Mouse (Mus musculus) G1E (cell line): Measurements from ENCODE around the gene Trim47. TPM values are rescaled to one million over a fixed set of nuclear protein-coding genes. Genes with fewer than 3 reads are reported as not detected.

Source experiments
- ATAC-seq: 2 replicates; pipeline ENCODE4 v1.8.0; 2016; ENCODE audit warnings: mild to moderate bottlenecking; ENCODE audit not compliant: insufficient number of reproducible peaks, poor library complexity, low FRiP score, severe bottlenecking; ENCODE audit errors: extremely low read depth
- DNase-seq: peaks from one replicate; pipeline ENCODE4 v3.0.0; 2012; ENCODE audit warnings: low spot score
- H3K27me3 ChIP-seq: 2 replicates; pipeline ENCODE4 v1.6.1; 2012; ENCODE audit warnings: mild to moderate bottlenecking, low read length, inconsistent platforms; ENCODE audit not compliant: insufficient read depth
- H3K36me3 ChIP-seq: replicated peaks from 2 replicates; pipeline ENCODE3; 2012; ENCODE audit warnings: mild to moderate bottlenecking, inconsistent platforms
- H3K4me1 ChIP-seq: 2 replicates; pipeline ENCODE4 v1.6.1; 2012; ENCODE audit warnings: low read depth, low read length, inconsistent platforms, mixed read lengths; ENCODE audit not compliant: insufficient read depth
- H3K4me3 ChIP-seq: 2 replicates; pipeline ENCODE4 v1.5.1; 2012; ENCODE audit warnings: low read depth, mild to moderate bottlenecking, inconsistent platforms, low read length, moderate library complexity, mixed read lengths
- H3K9me3 ChIP-seq: replicated peaks from 2 replicates; pipeline ENCODE4 v1.6.1; 2012; ENCODE audit warnings: inconsistent platforms
- CTCF ChIP-seq: IDR thresholded peaks from 2 replicates; pipeline ENCODE4 v1.5.1; 2012; ENCODE audit warnings: low read depth, low read length, inconsistent platforms, mixed read lengths
- GATA1 ChIP-seq: IDR thresholded peaks from 2 replicates; pipeline ENCODE4 v1.6.1; 2012; ENCODE audit warnings: borderline replicate concordance, low read length, inconsistent platforms, mixed read lengths
- GATA2 ChIP-seq: IDR thresholded peaks from 2 replicates; pipeline ENCODE4 v1.6.1; 2012; ENCODE audit warnings: low read depth, low read length, inconsistent platforms, borderline replicate concordance
- POLR2AphosphoS5 ChIP-seq: IDR thresholded peaks from 2 replicates; pipeline ENCODE4 v1.6.1; 2012; ENCODE audit warnings: low read depth, low read length, inconsistent platforms; ENCODE audit not compliant: insufficient replicate concordance
- TAL1 ChIP-seq: conservative IDR thresholded peaks from 2 replicates; pipeline ENCODE4 v1.6.1; 2012; ENCODE audit warnings: low read depth, low read length, inconsistent platforms, mixed read lengths
- polyA plus RNA-seq: library from polyadenylated mRNA; stranded (reverse); fragments of >175 nt; gene quantifications from 2 replicates; pipeline ENCODE4 v1.2.3, GENCODE M21; 2012
- total RNA-seq, 2 experiments: library from RNA; stranded (forward) in 1 of 2; stranded (reverse) in 1 of 2; fragments of 200-1000 nt in 1 of 2; fragments of >200 nt in 1 of 2; fragmentation: Nextera tagmentation in 1 of 2; gene quantifications; 2 replicates each; pipeline ENCODE4 v1.2.3; 2014 to 2017

Gene Trim47
- total and polyA plus RNA-seq, 3 experiments: 0.27 TPM; not detected in 2

DNA sequence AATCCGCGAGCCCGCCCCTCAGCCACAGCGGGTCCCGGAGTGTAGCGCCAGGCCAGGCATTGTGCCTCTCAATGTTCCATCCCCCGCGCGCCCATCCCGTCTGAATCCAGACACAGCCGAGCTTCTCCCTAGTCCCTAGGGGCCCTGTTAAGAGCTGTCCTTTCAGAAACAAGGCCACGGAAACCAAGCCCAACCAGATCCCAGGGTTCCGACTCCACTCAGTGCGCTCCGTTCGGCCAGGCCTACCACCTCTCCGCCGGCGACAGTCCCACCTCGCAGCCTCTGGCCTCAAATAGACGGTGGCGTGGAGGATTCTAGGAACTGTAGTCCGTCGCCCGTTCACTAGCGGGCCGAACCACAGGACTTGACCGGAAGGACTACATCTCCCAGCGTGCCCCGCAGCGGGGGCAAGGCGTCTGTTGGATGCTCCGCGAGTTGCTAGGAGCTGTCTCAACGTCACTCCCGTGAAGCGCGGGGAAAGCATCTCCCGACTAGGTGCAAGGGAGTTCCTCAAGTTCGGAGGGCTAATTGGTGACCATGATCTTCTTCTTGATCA lies 41.0 kb upstream of the Trim47 start, which contains the start of gene Fbf1:
Gene Fbf1 (minus strand): TSS at position 283 of the 556 bp plus-strand sequence.
- DNase-seq (peak; percentile 82), ATAC-seq (peak; percentile 98)
- H3K36me3 ChIP-seq: peaks cover 53% of the 10 kb centered on the region
- peak within 1 kb of the TSS; percentile 79 for H3K4me3 ChIP-seq
- no peak for TF ChIP-seq POLR2AphosphoS5
- TF ChIP-seq CTCF: no peak
- peaks cover 29% of the 10 kb centered on the region for H3K4me1 ChIP-seq
- no peaks in the 10 kb centered on the region for H3K27me3 ChIP-seq
- no peaks in the 10 kb centered on the region for H3K9me3 ChIP-seq

DNA sequence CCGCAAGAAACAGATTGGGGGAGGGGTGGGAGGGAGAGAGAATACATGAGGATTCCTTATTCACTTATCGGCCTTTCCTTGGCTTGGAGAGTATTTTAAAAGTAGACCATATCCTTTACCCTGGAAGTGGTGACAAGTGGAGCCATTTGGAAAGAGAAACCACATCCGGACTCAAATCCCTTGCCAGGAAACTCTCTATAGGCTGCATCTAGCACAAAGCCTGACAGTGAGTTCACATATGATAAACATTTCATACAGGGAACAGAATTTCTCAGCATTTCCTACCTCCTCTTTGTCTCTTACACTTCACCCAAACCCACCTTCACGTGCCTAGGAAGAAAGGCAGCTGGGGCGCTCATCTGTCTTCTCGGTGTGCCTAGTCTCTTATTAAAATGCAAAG lies 40.2 kb upstream of the Trim47 start:
- Histone ChIP-seq H3K27me3 (no peaks in the 10 kb centered on the region), H3K9me3 (no peaks in the 10 kb centered on the region), H3K4me3 (peak overlapping the region; percentile 79), H3K36me3 (peaks cover 51% of the 10 kb centered on the region), H3K4me1 (peaks cover 31% of the 10 kb centered on the region)
- DNase-seq (no peak), ATAC-seq (no peak)
- TF ChIP-seq CTCF: no peak
- no peak for TF ChIP-seq POLR2AphosphoS5
- no peak for TF ChIP-seq GATA1
- TF ChIP-seq TAL1: no peak
- TF ChIP-seq GATA2: no peak

DNA sequence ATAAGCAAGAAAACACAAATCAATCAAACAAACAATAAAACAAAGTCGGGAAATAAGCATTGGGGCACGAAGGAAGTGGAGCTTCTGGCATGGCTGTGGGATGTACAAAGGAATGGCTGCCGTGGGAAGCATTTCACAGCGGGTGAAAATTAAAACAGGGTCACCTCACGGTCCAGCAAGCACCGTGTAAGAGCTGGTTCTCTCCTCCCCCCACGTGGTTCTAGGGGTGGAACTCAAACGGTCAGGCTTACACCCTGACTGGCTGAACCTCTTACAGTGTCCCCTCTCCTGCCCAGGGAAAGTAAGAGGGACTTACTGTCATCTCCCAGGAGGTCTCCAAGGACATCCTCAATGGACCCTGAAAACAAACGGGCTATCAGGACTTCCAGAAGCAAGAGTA lies 36.0 kb upstream of the Trim47 start:
- H3K9me3 ChIP-seq: no peaks in the 10 kb centered on the region
- peaks cover 74% of the 10 kb centered on the region for H3K36me3 ChIP-seq
- peaks cover 29% of the 10 kb centered on the region for H3K4me1 ChIP-seq
- DNase-seq (no peak), ATAC-seq (no peak)
- no peaks in the 10 kb centered on the region for H3K27me3 ChIP-seq
- H3K4me3 ChIP-seq: no peak overlapping the region
- no peak for TF ChIP-seq GATA2

DNA sequence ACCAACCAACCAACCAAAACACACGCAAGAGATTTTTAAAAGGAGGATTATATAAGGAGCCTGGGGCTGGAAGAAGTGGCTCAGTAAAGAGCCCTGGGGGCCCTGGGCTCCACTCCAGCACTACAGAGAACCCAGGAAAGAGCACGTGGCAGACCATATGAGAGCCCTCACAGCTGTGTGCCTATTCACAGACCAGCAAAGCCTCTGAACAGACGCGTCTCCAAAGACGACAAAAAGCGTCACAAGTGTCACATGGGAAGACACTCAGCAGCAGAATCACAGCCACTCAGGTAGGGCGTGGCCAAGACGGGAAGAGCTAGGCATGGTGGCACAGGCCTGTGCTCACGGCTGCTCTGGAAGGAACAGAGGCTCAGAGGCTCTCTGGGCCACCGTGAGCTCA lies 35.1 kb upstream of the Trim47 start:
- peaks cover 82% of the 10 kb centered on the region for H3K36me3 ChIP-seq
- no peaks in the 10 kb centered on the region for H3K9me3 ChIP-seq
- ATAC-seq (no peak), DNase-seq (no peak)
- TF ChIP-seq POLR2AphosphoS5: no peak
- TF ChIP-seq CTCF: no peak
- no peak for TF ChIP-seq GATA1
- no peak for TF ChIP-seq TAL1
- no peak for TF ChIP-seq GATA2
- H3K27me3 ChIP-seq: no peaks in the 10 kb centered on the region
- H3K4me1 ChIP-seq: peaks cover 21% of the 10 kb centered on the region
- no peak overlapping the region for H3K4me3 ChIP-seq

DNA sequence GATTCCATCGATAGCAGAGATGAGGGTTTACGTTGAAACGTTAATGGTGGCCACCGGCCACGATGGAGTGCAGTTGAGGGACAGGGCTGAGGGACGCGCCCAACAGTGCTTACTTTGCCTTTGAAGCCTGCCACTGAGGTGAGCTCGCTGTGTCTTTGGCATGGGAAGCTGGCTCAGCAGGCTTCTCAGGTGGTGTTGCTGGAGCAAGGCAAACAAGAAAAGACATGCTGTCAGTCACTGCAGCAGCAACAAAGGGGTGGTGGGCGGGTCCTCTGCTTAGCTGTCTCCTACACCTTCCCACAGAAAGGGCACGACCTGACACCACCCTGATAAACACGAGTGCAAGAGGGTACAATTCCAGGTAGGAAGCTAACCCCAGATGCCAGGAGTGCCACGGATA lies 34.3 kb upstream of the Trim47 start:
- Histone ChIP-seq H3K27me3 (no peaks in the 10 kb centered on the region), H3K4me1 (peaks cover 13% of the 10 kb centered on the region), H3K4me3 (no peak overlapping the region), H3K36me3 (peaks cover 88% of the 10 kb centered on the region), H3K9me3 (no peaks in the 10 kb centered on the region)
- DNase-seq (no peak), ATAC-seq (no peak)
- TF ChIP-seq POLR2AphosphoS5: no peak
- TF ChIP-seq TAL1: no peak
- TF ChIP-seq GATA1: no peak
- no peak for TF ChIP-seq GATA2
- no peak for TF ChIP-seq CTCF

DNA sequence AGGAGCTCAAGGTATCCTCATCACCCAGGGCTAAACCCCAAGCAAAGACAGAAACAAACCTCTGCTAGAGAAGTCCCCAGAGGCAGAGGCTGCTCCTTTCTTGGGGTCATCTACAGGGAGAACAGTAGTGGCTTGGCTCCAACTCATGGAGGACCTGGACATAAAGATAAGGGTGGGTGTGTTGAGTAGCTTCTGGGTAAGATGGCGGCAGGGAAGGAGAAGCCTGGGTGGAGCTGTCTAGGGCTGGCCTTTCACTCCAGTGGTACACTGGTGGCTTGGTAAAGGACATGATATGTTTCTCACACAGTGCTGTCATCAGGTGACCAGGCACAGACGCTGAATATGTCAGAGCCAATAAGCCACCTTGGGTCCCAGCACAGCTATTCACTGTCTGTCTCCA lies 23.9 kb upstream of the Trim47 start:
- Histone ChIP-seq H3K4me3 (no peak overlapping the region), H3K36me3 (peaks cover 99% of the 10 kb centered on the region), H3K27me3 (no peaks in the 10 kb centered on the region; the same call in 1 of the 2 replicates), H3K4me1 (peaks cover 17% of the 10 kb centered on the region), H3K9me3 (no peaks in the 10 kb centered on the region)
- DNase-seq: no peak
- TF ChIP-seq GATA2: no peak
- no peak for TF ChIP-seq POLR2AphosphoS5
- no peak for TF ChIP-seq TAL1
- TF ChIP-seq GATA1: no peak
- no peak for TF ChIP-seq CTCF
- ATAC-seq: no peak

DNA sequence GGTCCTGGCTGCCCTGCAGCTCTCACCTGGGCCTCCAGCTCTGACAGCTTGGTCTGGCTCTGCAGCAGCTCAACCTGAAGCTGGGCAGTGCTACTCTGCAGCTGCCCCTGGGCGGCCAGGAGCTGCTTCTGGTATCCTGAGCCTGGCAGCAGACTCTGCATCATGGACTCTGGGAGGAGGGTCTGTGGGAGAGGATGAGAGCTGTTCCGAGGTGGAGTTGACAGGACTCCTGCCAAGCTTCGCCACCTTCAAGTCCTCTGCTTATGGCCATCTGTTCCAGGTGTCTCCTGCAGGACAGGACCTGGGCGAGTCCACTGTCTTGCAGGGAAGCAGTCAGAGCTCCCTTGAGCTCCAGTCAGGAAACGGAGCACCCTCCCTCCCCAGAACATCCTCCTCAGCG lies 22.3 kb upstream of the Trim47 start:
- H3K4me1 ChIP-seq: peaks cover 24% of the 10 kb centered on the region
- no peak for ATAC-seq
- TF ChIP-seq TAL1: no peak
- no peak for TF ChIP-seq GATA2
- TF ChIP-seq GATA1: no peak
- TF ChIP-seq CTCF: no peak
- no peak for TF ChIP-seq POLR2AphosphoS5

More for the DNA sequence above, 22.3 kb upstream of the Trim47 start:
- Histone ChIP-seq H3K9me3 (no peaks in the 10 kb centered on the region), H3K4me3 (no peak overlapping the region), H3K36me3 (peaks cover 100% of the 10 kb centered on the region), H3K27me3 (no peaks in the 10 kb centered on the region; the same call in 1 of the 2 replicates)
- DNase-seq: no peak
